ENCODE assay signal across 25 mouse cellular contexts in genomic region chr2:101832361-101832760, GRCm38 (mm10). TPM values are rescaled to one million over a fixed set of nuclear protein-coding genes. Genes with fewer than 3 reads are reported as not detected.
DNase-seq lines count a peak whose midpoint lies in the region; ATAC-seq and TF ChIP-seq lines count a peak whose summit lies in the region.
"Had no signal": no experiment of that assay in that cellular context is flagged by ENCODE, and none has a peak within 500 bp of the region (broad histone marks: within the 10 kb centered on the region; RNA-seq: fewer than 3 reads in every experiment).

No protein-coding gene starts in this region.

- H3K4me3 ChIP-seq in intestine, embryonic 14.5 days (ENCODE audit: low read depth, low read length), result no peak overlapping the region
- H3K4me3 ChIP-seq in intestine, postnatal 0 days (ENCODE audit: low read depth, low read length), result no peak overlapping the region
- H3K4me3 ChIP-seq in lung, adult 2 months (replicated peaks; ENCODE audit: extremely low read depth, low read depth, low read length), result no peak overlapping the region
- H3K4me3 ChIP-seq: embryonic facial prominence, embryonic 10.5 days; embryonic facial prominence, embryonic 13.5 days; erythroblast, embryonic 14.5 days; forebrain, embryonic 12.5 days; forebrain, embryonic 15.5 days; heart, embryonic 13.5 days had no signal

- ATAC-seq in intestine, embryonic 14.5 days (replicated peaks; ENCODE audit: low FRiP score, low TSS enrichment, low read depth), result no peak
- ATAC-seq in intestine, postnatal 0 days, result no peak
- ATAC-seq: CD4-positive, CD25-positive, alpha-beta regulatory T cell, adult 4 months; forebrain, embryonic 15.5 days; hindbrain, postnatal 0 days had no signal

- WGBS in intestine, embryonic 14.5 days, result 78% methylated on average over 9 of the region's 9 CpGs
- 60% methylated on average over 9 of the region's 9 CpGs for WGBS in intestine, postnatal 0 days
- WGBS in lung, adult 2 months, result 57% methylated on average over 9 of the region's 9 CpGs

- no peak overlapping the region for H3K9ac ChIP-seq in intestine, embryonic 14.5 days (ENCODE audit: low read length)
- H3K9ac ChIP-seq in intestine, postnatal 0 days (ENCODE audit: low read depth, low read length), result no peak overlapping the region
- H3K9ac ChIP-seq: embryonic facial prominence, embryonic 13.5 days; forebrain, embryonic 12.5 days; forebrain, embryonic 15.5 days; heart, embryonic 13.5 days; hindbrain, embryonic 14.5 days had no signal

- H3K27me3 ChIP-seq in intestine, embryonic 14.5 days (replicated peaks; ENCODE audit: control insufficient read depth, insufficient read depth, low read length), result no peaks in the 10 kb centered on the region
- no peaks in the 10 kb centered on the region for H3K27me3 ChIP-seq in intestine, postnatal 0 days (replicated peaks; ENCODE audit: control insufficient read depth, insufficient read depth, low read length)
- H3K27me3 ChIP-seq: forebrain, embryonic 12.5 days; forebrain, embryonic 15.5 days; heart, embryonic 13.5 days had no signal

- no peaks in the 10 kb centered on the region for H3K9me3 ChIP-seq in intestine, embryonic 14.5 days (ENCODE audit: control insufficient read depth, low read length)
- no peaks in the 10 kb centered on the region for H3K9me3 ChIP-seq in intestine, postnatal 0 days (ENCODE audit: control insufficient read depth)
- H3K9me3 ChIP-seq: embryonic facial prominence, embryonic 10.5 days; embryonic facial prominence, embryonic 13.5 days; forebrain, embryonic 12.5 days; forebrain, embryonic 15.5 days; heart, embryonic 13.5 days had no signal

- H3K4me1 ChIP-seq in intestine, embryonic 14.5 days (replicated peaks; ENCODE audit: control insufficient read depth, insufficient read depth, low read length), result peaks cover 12% of the 10 kb centered on the region; the same call in 1 of the 2 replicates
- H3K4me1 ChIP-seq in intestine, postnatal 0 days (replicated peaks; ENCODE audit: control insufficient read depth, insufficient read depth, low read length), result no peaks in the 10 kb centered on the region
- H3K4me1 ChIP-seq in lung, adult 2 months (ENCODE audit: control insufficient read depth, insufficient read depth, low read length), result peaks cover 8% of the 10 kb centered on the region

- no peak overlapping the region for H3K4me2 ChIP-seq in intestine, embryonic 14.5 days (ENCODE audit: low read length)
- no peak overlapping the region for H3K4me2 ChIP-seq in intestine, postnatal 0 days (replicated peaks; ENCODE audit: low read depth)
- H3K4me2 ChIP-seq: embryonic facial prominence, embryonic 13.5 days; forebrain, embryonic 12.5 days; forebrain, embryonic 15.5 days; heart, embryonic 13.5 days; hindbrain, embryonic 14.5 days had no signal

- peak; percentile 50 for DNase-seq in intestine, embryonic 14.5 days (ENCODE audit: low spot score)
- peak; percentile 20 for DNase-seq in lung, postnatal 10 days
- no peak for DNase-seq in lung, adult 2 months
- DNase-seq in adipocyte (ENCODE audit: low spot score), result peak; percentile 37
- DNase-seq in kidney, adult 18-20 months, result no peak
- DNase-seq: adrenal gland, adult 8-10 months; adrenal gland, postnatal 25 days; cerebellum, adult 11-12 months; cerebellum, adult 8-10 months; cerebellum, postnatal 10 days; cerebellum, postnatal 36 days; embryo, embryonic 11 days; gastrocnemius, postnatal 25 days; heart, postnatal 14 days; heart, postnatal 4 days had no signal

- H3K27ac ChIP-seq in intestine, embryonic 14.5 days (ENCODE audit: low read depth), result no peak overlapping the region
- no peak overlapping the region for H3K27ac ChIP-seq in intestine, postnatal 0 days (ENCODE audit: low read depth, low read length)
- H3K27ac ChIP-seq: embryonic facial prominence, embryonic 10.5 days; embryonic facial prominence, embryonic 13.5 days; forebrain, embryonic 12.5 days; forebrain, embryonic 15.5 days; heart, embryonic 13.5 days; hindbrain, embryonic 14.5 days; hindbrain, postnatal 0 days had no signal

- TF ChIP-seq CTCF in intestine, postnatal 0 days (IDR thresholded peaks at IDR 0.05; ENCODE audit: low read depth), result no peak
- TF ChIP-seq CTCF in lung, adult 2 months (IDR thresholded peaks at IDR 0.05; ENCODE audit: insufficient read depth, low read length), result no peak

- TF ChIP-seq POLR2A in lung, adult 2 months (IDR thresholded peaks at IDR 0.05; ENCODE audit: borderline replicate concordance, extremely low read depth, low read depth, low read length), result no peak

- H3K36me3 ChIP-seq in intestine, embryonic 14.5 days (ENCODE audit: control insufficient read depth, insufficient read depth, low read length), result no peaks in the 10 kb centered on the region
- H3K36me3 ChIP-seq in intestine, postnatal 0 days (ENCODE audit: control insufficient read depth, insufficient read depth), result no peaks in the 10 kb centered on the region
- H3K36me3 ChIP-seq: embryonic facial prominence, embryonic 10.5 days; embryonic facial prominence, embryonic 13.5 days; forebrain, embryonic 12.5 days; forebrain, embryonic 15.5 days; heart, embryonic 13.5 days had no signal

RNA-seq across cellular contexts. Expression of gene Prr5l, which starts 50.5 kb away (rescaled TPM):
- 11.3 and 13.0 TPM in 2 replicates for polyA plus RNA-seq in intestine, embryonic 14.5 days (2014; fragmentation: Nextera tagmentation; extraction: Ambion mirVana)
- 36.4 and 41.8 TPM in 2 replicates for polyA plus RNA-seq in intestine, postnatal 0 days (2015; fragmentation: Nextera tagmentation; extraction: Ambion mirVana)
- 28.5 and 32.3 TPM in 2 replicates for polyA plus RNA-seq in lung, adult 2 months (2012; rRNA removed)

RNA-seq across cellular contexts. Expression of gene Commd9, which starts 53.7 kb away (rescaled TPM):
- polyA plus RNA-seq in intestine, embryonic 14.5 days (2014; fragmentation: Nextera tagmentation; extraction: Ambion mirVana), result 58.0 and 63.4 TPM in 2 replicates
- 81.6 and 83.3 TPM in 2 replicates for polyA plus RNA-seq in intestine, postnatal 0 days (2015; fragmentation: Nextera tagmentation; extraction: Ambion mirVana)
- polyA plus RNA-seq in lung, adult 2 months (2012; rRNA removed), result 35.4 and 35.6 TPM in 2 replicates

Comparison
In these comparisons a context has a peak if more than half of its experiments do, and no peak if none do; other contexts are left out.
1. DNase-seq: peak in intestine, embryonic 14.5 days (single experiment), lung, postnatal 10 days (single experiment) and adipocyte (single experiment); none in lung, adult 2 months (single experiment) and kidney, adult 18-20 months (single experiment).